Mouse (Mus musculus): Measurements from ENCODE around the gene Gabpb2. TPM values are rescaled to one million over a fixed set of nuclear protein-coding genes. Genes with fewer than 3 reads are reported as not detected.

Gabpb2 gene
- polyA plus RNA-seq, 1 experiment from 2014 or later: 7.9 TPM

- no peaks in the 10 kb centered on the region for H3K9me3 ChIP-seq (ENCODE audit: control insufficient read depth, low read length)
- H3K4me2 ChIP-seq (ENCODE audit: low read length): no peak overlapping the region
- H3K27ac ChIP-seq (replicated peaks in 1 of 2; ENCODE audit: control insufficient read depth in 1 of 2, insufficient read depth in 1 of 2, low read depth in 2 of 2, low read length in 2 of 2): no peak overlapping the region
- no peaks in the 10 kb centered on the region for H3K27me3 ChIP-seq (ENCODE audit: control insufficient read depth, insufficient read depth, low read length)
- ATAC-seq (ENCODE audit: insufficient number of reproducible peaks, insufficient read depth, low FRiP score, low read depth): no peak
- WGBS: 89% methylated on average over 6 of the region's 6 CpGs
- no peak overlapping the region for H3K4me3 ChIP-seq (ENCODE audit: control insufficient read depth in 1 of 2, insufficient read depth in 1 of 2, low read depth in 1 of 2, low read length in 2 of 2)
- peaks cover 95% of the 10 kb centered on the region for H3K36me3 ChIP-seq (ENCODE audit: control insufficient read depth, insufficient read depth, low read length)
- no peak overlapping the region for H3K9ac ChIP-seq (ENCODE audit: low read length)
- no peaks in the 10 kb centered on the region for H3K4me1 ChIP-seq (ENCODE audit: control insufficient read depth in 2 of 2, insufficient read depth in 2 of 2, low read length in 2 of 2)
These were observed 13.8 kb downstream of the Gabpb2 start for GRCm38 (mm10) chr3:95203880-95204279.

- H3K4me2 ChIP-seq (ENCODE audit: low read length): no peak overlapping the region
- no peak for ATAC-seq (ENCODE audit: insufficient number of reproducible peaks, insufficient read depth, low FRiP score, low read depth)
- no peak overlapping the region for H3K27ac ChIP-seq (replicated peaks in 1 of 2; ENCODE audit: control insufficient read depth in 1 of 2, insufficient read depth in 1 of 2, low read depth in 2 of 2, low read length in 2 of 2)
- no peaks in the 10 kb centered on the region for H3K4me1 ChIP-seq (ENCODE audit: control insufficient read depth in 2 of 2, insufficient read depth in 2 of 2, low read length in 2 of 2)
- H3K27me3 ChIP-seq (ENCODE audit: control insufficient read depth, insufficient read depth, low read length): no peaks in the 10 kb centered on the region
- H3K4me3 ChIP-seq (ENCODE audit: control insufficient read depth in 1 of 2, insufficient read depth in 1 of 2, low read depth in 1 of 2, low read length in 2 of 2): no peak overlapping the region
- H3K9ac ChIP-seq (ENCODE audit: low read length): no peak overlapping the region
- peaks cover 99% of the 10 kb centered on the region for H3K36me3 ChIP-seq (ENCODE audit: control insufficient read depth, insufficient read depth, low read length)
- no peaks in the 10 kb centered on the region for H3K9me3 ChIP-seq (ENCODE audit: control insufficient read depth, low read length)
- WGBS: 76% methylated on average over 2 of the region's 2 CpGs
These were observed 17.2 kb downstream of the Gabpb2 start for GRCm38 (mm10) chr3:95200562-95200961.

GRCm38 (mm10) chr3:95200132-95200531, 17.6 kb downstream of the Gabpb2 start:
- Histone ChIP-seq H3K36me3 (ENCODE audit: control insufficient read depth, insufficient read depth, low read length) (peaks cover 99% of the 10 kb centered on the region), H3K4me1 (ENCODE audit: control insufficient read depth in 2 of 2, insufficient read depth in 2 of 2, low read length in 2 of 2) (no peaks in the 10 kb centered on the region), H3K4me3 (ENCODE audit: control insufficient read depth in 1 of 2, insufficient read depth in 1 of 2, low read depth in 1 of 2, low read length in 2 of 2) (no peak overlapping the region), H3K27me3 (ENCODE audit: control insufficient read depth, insufficient read depth, low read length) (no peaks in the 10 kb centered on the region), H3K27ac (replicated peaks in 1 of 2; ENCODE audit: control insufficient read depth in 1 of 2, insufficient read depth in 1 of 2, low read depth in 2 of 2, low read length in 2 of 2) (no peak overlapping the region), H3K4me2 (ENCODE audit: low read length) (no peak overlapping the region), H3K9me3 (ENCODE audit: control insufficient read depth, low read length) (no peaks in the 10 kb centered on the region), H3K9ac (ENCODE audit: low read length) (no peak overlapping the region)
- WGBS: 88% methylated on average over 7 of the region's 7 CpGs
- no peak for ATAC-seq (ENCODE audit: insufficient number of reproducible peaks, insufficient read depth, low FRiP score, low read depth)

GRCm38 (mm10) chr3:95199101-95199500, 18.6 kb downstream of the Gabpb2 start:
- ATAC-seq (ENCODE audit: insufficient number of reproducible peaks, insufficient read depth, low FRiP score, low read depth): no peak

GRCm38 (mm10) chr3:95195772-95196171, 21.9 kb downstream of the Gabpb2 start:
- no peaks in the 10 kb centered on the region for H3K4me1 ChIP-seq (ENCODE audit: control insufficient read depth in 2 of 2, insufficient read depth in 2 of 2, low read length in 2 of 2)
- WGBS: 82% methylated on average over 2 of the region's 2 CpGs
- H3K27ac ChIP-seq (replicated peaks in 1 of 2; ENCODE audit: control insufficient read depth in 1 of 2, insufficient read depth in 1 of 2, low read depth in 2 of 2, low read length in 2 of 2): no peak overlapping the region
- H3K27me3 ChIP-seq (ENCODE audit: control insufficient read depth, insufficient read depth, low read length): no peaks in the 10 kb centered on the region
- no peak overlapping the region for H3K4me3 ChIP-seq (ENCODE audit: control insufficient read depth in 1 of 2, insufficient read depth in 1 of 2, low read depth in 1 of 2, low read length in 2 of 2)
- H3K9me3 ChIP-seq (ENCODE audit: control insufficient read depth, low read length): no peaks in the 10 kb centered on the region
- peaks cover 84% of the 10 kb centered on the region for H3K36me3 ChIP-seq (ENCODE audit: control insufficient read depth, insufficient read depth, low read length)
- no peak overlapping the region for H3K9ac ChIP-seq (ENCODE audit: low read length)
- H3K4me2 ChIP-seq (ENCODE audit: low read length): no peak overlapping the region
- no peak for ATAC-seq (ENCODE audit: insufficient number of reproducible peaks, insufficient read depth, low FRiP score, low read depth)

More at GRCm38 (mm10) chr3:95199101-95199500, 18.6 kb downstream of the Gabpb2 start:
- Histone ChIP-seq H3K4me1 (ENCODE audit: control insufficient read depth in 2 of 2, insufficient read depth in 2 of 2, low read length in 2 of 2) (no peaks in the 10 kb centered on the region), H3K9me3 (ENCODE audit: control insufficient read depth, low read length) (no peaks in the 10 kb centered on the region), H3K4me3 (ENCODE audit: control insufficient read depth in 1 of 2, insufficient read depth in 1 of 2, low read depth in 1 of 2, low read length in 2 of 2) (no peak overlapping the region), H3K36me3 (ENCODE audit: control insufficient read depth, insufficient read depth, low read length) (peaks cover 98% of the 10 kb centered on the region), H3K4me2 (ENCODE audit: low read length) (no peak overlapping the region), H3K27me3 (ENCODE audit: control insufficient read depth, insufficient read depth, low read length) (no peaks in the 10 kb centered on the region), H3K9ac (ENCODE audit: low read length) (no peak overlapping the region), H3K27ac (replicated peaks in 1 of 2; ENCODE audit: control insufficient read depth in 1 of 2, insufficient read depth in 1 of 2, low read depth in 2 of 2, low read length in 2 of 2) (no peak overlapping the region)
- WGBS: 76% methylated on average over 1 of the region's 1 CpGs

GRCm38 (mm10) chr3:95194721-95195135, 23.0 kb downstream of the Gabpb2 start:
- ATAC-seq (ENCODE audit: insufficient number of reproducible peaks, insufficient read depth, low FRiP score, low read depth): no peak
- H3K4me1 ChIP-seq (ENCODE audit: control insufficient read depth in 2 of 2, insufficient read depth in 2 of 2, low read length in 2 of 2): no peaks in the 10 kb centered on the region
- H3K27me3 ChIP-seq (ENCODE audit: control insufficient read depth, insufficient read depth, low read length): no peaks in the 10 kb centered on the region
- H3K4me3 ChIP-seq (ENCODE audit: control insufficient read depth in 1 of 2, insufficient read depth in 1 of 2, low read depth in 1 of 2, low read length in 2 of 2): no peak overlapping the region
- peaks cover 82% of the 10 kb centered on the region for H3K36me3 ChIP-seq (ENCODE audit: control insufficient read depth, insufficient read depth, low read length)
- no peak overlapping the region for H3K27ac ChIP-seq (replicated peaks in 1 of 2; ENCODE audit: control insufficient read depth in 1 of 2, insufficient read depth in 1 of 2, low read depth in 2 of 2, low read length in 2 of 2)
- WGBS: 83% methylated on average over 6 of the region's 6 CpGs
- H3K9me3 ChIP-seq (ENCODE audit: control insufficient read depth, low read length): no peaks in the 10 kb centered on the region
- H3K9ac ChIP-seq (ENCODE audit: low read length): no peak overlapping the region
- no peak overlapping the region for H3K4me2 ChIP-seq (ENCODE audit: low read length)

GRCm38 (mm10) chr3:95186888-95187287, 30.8 kb downstream of the Gabpb2 start:
- H3K4me2 ChIP-seq (ENCODE audit: low read length): no peak overlapping the region
- no peak overlapping the region for H3K9ac ChIP-seq (ENCODE audit: low read length)
- no peaks in the 10 kb centered on the region for H3K4me1 ChIP-seq (ENCODE audit: control insufficient read depth in 2 of 2, insufficient read depth in 2 of 2, low read length in 2 of 2)
- no peak for ATAC-seq (ENCODE audit: insufficient number of reproducible peaks, insufficient read depth, low FRiP score, low read depth)
- no peak overlapping the region for H3K4me3 ChIP-seq (ENCODE audit: control insufficient read depth in 1 of 2, insufficient read depth in 1 of 2, low read depth in 1 of 2, low read length in 2 of 2)
- H3K36me3 ChIP-seq (ENCODE audit: control insufficient read depth, insufficient read depth, low read length): peaks cover 76% of the 10 kb centered on the region
- H3K27me3 ChIP-seq (ENCODE audit: control insufficient read depth, insufficient read depth, low read length): no peaks in the 10 kb centered on the region
- H3K27ac ChIP-seq (replicated peaks in 1 of 2; ENCODE audit: control insufficient read depth in 1 of 2, insufficient read depth in 1 of 2, low read depth in 2 of 2, low read length in 2 of 2): no peak overlapping the region
- H3K9me3 ChIP-seq (ENCODE audit: control insufficient read depth, low read length): no peaks in the 10 kb centered on the region
- 77% methylated on average over 6 of the region's 6 CpGs for WGBS

- peaks cover 69% of the 10 kb centered on the region for H3K36me3 ChIP-seq (ENCODE audit: control insufficient read depth, insufficient read depth, low read length)
- H3K27ac ChIP-seq (replicated peaks in 1 of 2; ENCODE audit: control insufficient read depth in 1 of 2, insufficient read depth in 1 of 2, low read depth in 2 of 2, low read length in 2 of 2): no peak overlapping the region
- H3K27me3 ChIP-seq (ENCODE audit: control insufficient read depth, insufficient read depth, low read length): no peaks in the 10 kb centered on the region
- H3K4me2 ChIP-seq (ENCODE audit: low read length): no peak overlapping the region
- ATAC-seq (ENCODE audit: insufficient number of reproducible peaks, insufficient read depth, low FRiP score, low read depth): no peak
- H3K9ac ChIP-seq (ENCODE audit: low read length): no peak overlapping the region
- H3K9me3 ChIP-seq (ENCODE audit: control insufficient read depth, low read length): no peaks in the 10 kb centered on the region
- 97% methylated on average over 2 of the region's 2 CpGs for WGBS
- no peak overlapping the region for H3K4me3 ChIP-seq (ENCODE audit: control insufficient read depth in 1 of 2, insufficient read depth in 1 of 2, low read depth in 1 of 2, low read length in 2 of 2)
- H3K4me1 ChIP-seq (ENCODE audit: control insufficient read depth in 2 of 2, insufficient read depth in 2 of 2, low read length in 2 of 2): no peaks in the 10 kb centered on the region
These were observed 31.6 kb downstream of the Gabpb2 start for GRCm38 (mm10) chr3:95186100-95186499.

Measured in heart, embryonic 14.5 days (tissue).